Mouse (Mus musculus) testis, postnatal 14 days (tissue): Measurements from ENCODE around the gene Gm2888.
"Not testable (repeated sequence)": the region's sequence is repeated elsewhere in the genome, so short reads cannot be mapped to it uniquely, and the experiment has no call there.

Experiments used
- DNase-seq: peaks from one replicate; pipeline ENCODE4 v3.0.0; 2021; ENCODE audit warnings: low spot score

Gm2888 gene

GRCm38 (mm10) chr14:3029702-3030101, at the start of gene Gm2888:
Gene Gm2888, plus strand, starts transcription at chr14:3030002.
- not testable (repeated sequence) for DNase-seq

DNA sequence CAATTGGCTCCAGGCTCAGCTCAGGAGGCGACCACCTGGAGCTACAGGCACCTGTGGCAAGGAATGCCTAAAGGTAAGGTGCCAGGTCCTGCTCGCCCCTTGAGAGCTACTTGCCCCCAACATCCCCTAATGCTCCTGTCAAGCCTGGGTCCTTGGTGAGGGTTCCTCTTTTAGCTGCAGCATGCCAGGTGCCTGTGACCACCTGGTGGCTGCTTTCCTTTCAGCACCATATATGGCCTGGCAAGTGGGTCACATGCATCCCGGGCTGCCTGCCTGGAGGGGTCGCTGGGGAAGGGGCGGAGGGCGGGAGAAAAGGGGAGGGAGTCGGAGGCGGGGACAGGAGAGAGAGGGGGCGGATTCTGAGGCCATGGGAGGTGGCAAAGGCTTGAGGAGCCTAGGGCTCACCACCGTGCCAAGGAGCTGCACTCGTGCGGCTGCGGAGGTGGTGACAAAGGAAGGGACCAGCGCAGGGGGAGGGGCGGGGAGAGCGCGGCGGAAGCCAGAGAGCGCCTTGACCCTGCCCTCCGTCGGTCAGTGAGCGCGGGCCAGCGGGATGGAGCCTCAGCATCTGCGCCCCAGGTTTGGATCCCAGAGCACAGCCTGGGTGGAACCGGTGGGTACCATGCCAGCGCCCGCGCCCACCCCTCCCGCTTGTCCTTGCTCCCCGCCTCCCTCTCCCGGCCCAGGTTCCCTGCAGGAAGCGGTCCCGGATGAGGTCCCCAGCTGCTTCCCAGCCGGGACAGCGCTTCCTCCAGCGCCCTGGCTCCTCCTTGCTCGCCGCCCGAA, 19.1 kb downstream of the Gm2888 start, which contains the start of gene Gm2897:
Gene Gm2897 (plus strand): TSS at position 559 of the 786 bp plus-strand sequence.
- DNase-seq: not testable (repeated sequence)

DNA sequence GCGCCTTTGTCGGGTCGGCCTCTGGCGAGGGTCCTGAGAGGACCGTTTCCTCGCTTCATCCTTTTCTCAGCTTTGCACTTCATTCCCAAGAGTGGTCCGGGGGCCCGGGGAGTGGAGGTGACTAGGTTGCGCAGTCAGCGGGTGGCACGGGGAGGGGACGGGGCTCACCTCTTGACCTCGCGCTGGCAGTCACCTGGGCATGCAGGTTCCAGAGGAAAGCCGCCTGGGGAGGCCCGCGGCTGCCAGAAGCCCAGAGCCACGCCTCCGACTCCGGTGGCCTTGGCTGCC, 19.7 kb downstream of the Gm2888 start:
- DNase-seq: not testable (repeated sequence)

GRCm38 (mm10) chr14:3050087-3050486, 20.3 kb downstream of the Gm2888 start:
- DNase-seq: not testable (repeated sequence)
